Comparison of ENCODE assay signal across 17 mouse cellular contexts in genomic region chr6:88960941-88961340, GRCm38 (mm10). TPM values are rescaled to one million over a fixed set of nuclear protein-coding genes. Genes with fewer than 3 reads are reported as not detected.
DNase-seq lines count a peak whose midpoint lies in the region; ATAC-seq and TF ChIP-seq lines count a peak whose summit lies in the region.
"Had no signal": no experiment of that assay in that cellular context is flagged by ENCODE, and none has a peak within 500 bp of the region (broad histone marks: within the 10 kb centered on the region; RNA-seq: fewer than 3 reads in every experiment).

No protein-coding gene starts in this region.

- peak overlapping the region; percentile 53 to 56 for H3K27ac ChIP-seq in heart, embryonic 14.5 days (replicated peaks in 1 of 2; ENCODE audit: control insufficient read depth in 1 of 2, insufficient read depth in 1 of 2, low read depth in 2 of 2, low read length in 2 of 2)
- peak overlapping the region; percentile 21; the same call in 1 of the 2 replicates for H3K27ac ChIP-seq in lung, embryonic 15.5 days
- peak overlapping the region; percentile 93 for H3K27ac ChIP-seq in embryonic fibroblast, embryonic 13.5 days (ENCODE audit: insufficient read depth, low read length)
- H3K27ac ChIP-seq: left cerebral cortex, adult 2 months; liver, embryonic 12.5 days had no signal

- no peaks in the 10 kb centered on the region for H3K9me3 ChIP-seq in heart, embryonic 14.5 days (ENCODE audit: control insufficient read depth, low read length)
- no peaks in the 10 kb centered on the region for H3K9me3 ChIP-seq in lung, embryonic 15.5 days
- H3K9me3 ChIP-seq: liver, embryonic 12.5 days had no signal

- ATAC-seq in heart, embryonic 14.5 days (ENCODE audit: insufficient number of reproducible peaks, insufficient read depth, low FRiP score, low read depth), result no peak
- ATAC-seq in lung, embryonic 15.5 days (ENCODE audit: borderline replicate concordance, extremely low read depth, low FRiP score, low TSS enrichment), result no peak
- ATAC-seq: intestine, postnatal 0 days; liver, embryonic 12.5 days had no signal

- DNase-seq in heart, adult 9 months (ENCODE audit: low spot score in 2 of 2), result no peak
- no peak for DNase-seq in lung, postnatal 14 days
- peak; percentile 90 for DNase-seq in Muller cell, postnatal 12 days (ENCODE audit: inconsistent ontology term)
- DNase-seq in testis, postnatal 14 days (ENCODE audit: low spot score), result no peak
- no peak for DNase-seq in gastrocnemius, adult 8-10 months (ENCODE audit: low spot score in 2 of 2)
- DNase-seq: adrenal gland, postnatal 14 days; cerebellum, postnatal 36 days; heart, postnatal 10 days; kidney, postnatal 36 days; spleen, adult 18-20 months had no signal

- H3K36me3 ChIP-seq in heart, embryonic 14.5 days (ENCODE audit: control insufficient read depth, insufficient read depth, low read length), result no peaks in the 10 kb centered on the region
- no peaks in the 10 kb centered on the region for H3K36me3 ChIP-seq in lung, embryonic 15.5 days
- H3K36me3 ChIP-seq: liver, embryonic 12.5 days had no signal

- H3K27me3 ChIP-seq in heart, embryonic 14.5 days (ENCODE audit: control insufficient read depth, insufficient read depth, low read length), result no peaks in the 10 kb centered on the region
- H3K27me3 ChIP-seq in lung, embryonic 15.5 days, result no peaks in the 10 kb centered on the region
- H3K27me3 ChIP-seq: CH12.LX had no signal

- H3K4me3 ChIP-seq in heart, embryonic 14.5 days (ENCODE audit: control insufficient read depth in 1 of 2, insufficient read depth in 1 of 2, low read depth in 1 of 2, low read length in 2 of 2), result no peak overlapping the region
- no peak overlapping the region for H3K4me3 ChIP-seq in lung, embryonic 15.5 days
- H3K4me3 ChIP-seq in embryonic fibroblast, embryonic 13.5 days (ENCODE audit: insufficient read depth, low read length), result no peak overlapping the region
- H3K4me3 ChIP-seq: left cerebral cortex, adult 2 months; liver, embryonic 12.5 days had no signal

- H3K4me1 ChIP-seq in heart, embryonic 14.5 days (ENCODE audit: control insufficient read depth in 2 of 2, insufficient read depth in 2 of 2, low read length in 2 of 2), result peaks cover 17 to 27% of the 10 kb centered on the region in 2 experiments
- peaks cover 13% of the 10 kb centered on the region; the same call in 1 of the 2 replicates for H3K4me1 ChIP-seq in lung, embryonic 15.5 days
- H3K4me1 ChIP-seq in embryonic fibroblast, embryonic 13.5 days (ENCODE audit: control insufficient read depth, insufficient read depth, low read length), result peaks cover 29% of the 10 kb centered on the region
- H3K4me1 ChIP-seq: liver, embryonic 12.5 days had no signal

- no peak for TF ChIP-seq CTCF in embryonic fibroblast, embryonic 13.5 days (IDR thresholded peaks at IDR 0.05; ENCODE audit: borderline replicate concordance, insufficient read depth, low read length)

- no peak overlapping the region for H3K9ac ChIP-seq in heart, embryonic 14.5 days (ENCODE audit: low read length)
- H3K9ac ChIP-seq in lung, embryonic 15.5 days, result no peak overlapping the region
- H3K9ac ChIP-seq: liver, embryonic 12.5 days had no signal

- no peak for TF ChIP-seq POLR2A in embryonic fibroblast, embryonic 13.5 days (IDR thresholded peaks at IDR 0.05; ENCODE audit: low read depth, low read length)

- no peak overlapping the region for H3K4me2 ChIP-seq in heart, embryonic 14.5 days (ENCODE audit: low read length)
- H3K4me2 ChIP-seq in lung, embryonic 15.5 days, result no peak overlapping the region
- H3K4me2 ChIP-seq: liver, embryonic 12.5 days had no signal

- WGBS in heart, embryonic 14.5 days, result 37% methylated on average over 4 of the region's 4 CpGs
- 43% methylated on average over 4 of the region's 4 CpGs for WGBS in lung, embryonic 15.5 days

RNA-seq across cellular contexts. Expression of gene Tpra1, which starts 58.9 kb away (rescaled TPM):
- polyA plus RNA-seq in heart, embryonic 14.5 days (2014; fragmentation: Nextera tagmentation; extraction: Ambion mirVana), result 36.8 and 39.5 TPM in 2 replicates
- polyA plus RNA-seq in lung, embryonic 15.5 days (2015; fragmentation: Nextera tagmentation; extraction: Ambion mirVana), result 68.5 and 75.8 TPM in 2 replicates
- 29.2 and 31.0 TPM in 2 replicates for polyA plus RNA-seq in embryonic fibroblast, embryonic 13.5 days (2011; ENCODE audit: insufficient read length, low read depth, missing spikeins)
- 10 to 100 TPM; 22.8 to 25.8 (median 24.8) TPM for total RNA-seq in gastrocnemius, adult 8-10 months (2022)

Comparison
In these comparisons a context has a peak if more than half of its experiments do, and no peak if none do; other contexts are left out.
1. H3K27ac ChIP-seq: peak in every context shown above with its lines; median percentile 93 in embryonic fibroblast, embryonic 13.5 days; 54 in heart, embryonic 14.5 days; 21 in lung, embryonic 15.5 days.